Mouse (Mus musculus) adrenal gland, adult 18-20 months (tissue): ENCODE data around the gene Bmp2. TPM values are rescaled to one million over a fixed set of nuclear protein-coding genes. Genes with fewer than 3 reads are reported as not detected.

ENCODE experiments used
- DNase-seq, 2 experiments: peaks; one replicate each; pipeline ENCODE4 v3.0.0; 2021 to 2022; ENCODE audit warnings: low spot score in 2 of 2
- long read RNA-seq, 2 experiments: library from polyadenylated mRNA; stranded (forward); transcript quantifications; one replicate each; pipeline ENCODE4 v2.0.0; 2021
- total RNA-seq, 2 experiments: library from RNA; stranded (reverse); gene quantifications; 1 replicate in 1 of 2; 2 replicates in 1 of 2; pipeline ENCODE4 v1.2.3; 2021

Gene Bmp2
- 10 to 100 TPM in 1 of 2 experiments, 1 to 10 TPM in 1; 6.4 to 14.9 TPM for total RNA-seq
- long read RNA-seq, experiment 1, transcript Bmp2-201 (3 exons, 3,555 nt) = major isoform, 12 of 15 reads
- long read RNA-seq, experiment 1, partial matches to known transcripts = 3 of 15 reads
- long read RNA-seq, experiment 1, other reads (novel, unspliced or antisense) = 0 of 15 reads
- long read RNA-seq, experiment 2, transcript Bmp2-201 (3 exons, 3,555 nt) = major isoform, 9 of 23 reads
- long read RNA-seq, experiment 2, partial matches to known transcripts = 10 of 23 reads
- long read RNA-seq, experiment 2, other reads (novel, unspliced or antisense) = 4 of 23 reads

DNA sequence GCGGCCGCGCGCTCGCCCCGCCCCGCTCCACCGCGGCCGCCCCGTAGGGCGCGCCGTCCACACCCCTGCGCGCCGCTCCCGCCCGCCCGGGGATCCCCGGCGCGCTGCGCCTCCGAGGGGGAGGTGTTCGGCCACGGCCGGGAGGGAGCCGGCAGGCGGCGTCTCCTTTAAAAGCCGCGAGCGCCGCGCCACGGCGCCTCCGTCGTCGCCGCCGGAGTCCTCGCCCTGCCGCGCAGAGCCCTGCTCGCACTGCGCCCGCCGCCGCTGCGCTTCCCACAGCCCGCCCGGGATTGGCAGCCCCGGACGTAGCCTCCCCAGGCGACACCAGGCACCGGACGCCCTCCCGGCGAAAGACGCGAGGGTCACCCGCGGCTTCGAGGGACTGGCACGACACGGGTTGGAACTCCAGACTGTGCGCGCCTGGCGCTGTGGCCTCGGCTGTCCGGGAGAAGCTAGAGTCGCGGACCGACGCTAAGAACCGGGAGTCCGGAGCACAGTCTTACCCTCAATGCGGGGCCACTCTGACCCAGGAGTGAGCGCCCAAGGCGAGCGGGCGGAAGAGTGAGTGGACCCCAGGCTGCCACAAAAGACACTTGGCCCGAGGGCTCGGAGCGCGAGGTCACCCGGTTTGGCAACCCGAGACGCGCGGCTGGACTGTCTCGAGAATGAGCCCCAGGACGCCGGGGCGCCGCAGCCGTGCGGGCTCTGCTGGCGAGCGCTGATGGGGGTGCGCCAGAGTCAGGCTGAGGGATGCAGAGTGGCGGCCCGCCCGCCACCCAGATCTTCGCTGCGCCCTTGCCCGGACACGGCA is at the start of gene Bmp2:
Gene Bmp2, plus strand, starts transcription at position 129 of the 811 bp plus-strand sequence.
- DNase-seq = peak; percentile 82 to 85

DNA sequence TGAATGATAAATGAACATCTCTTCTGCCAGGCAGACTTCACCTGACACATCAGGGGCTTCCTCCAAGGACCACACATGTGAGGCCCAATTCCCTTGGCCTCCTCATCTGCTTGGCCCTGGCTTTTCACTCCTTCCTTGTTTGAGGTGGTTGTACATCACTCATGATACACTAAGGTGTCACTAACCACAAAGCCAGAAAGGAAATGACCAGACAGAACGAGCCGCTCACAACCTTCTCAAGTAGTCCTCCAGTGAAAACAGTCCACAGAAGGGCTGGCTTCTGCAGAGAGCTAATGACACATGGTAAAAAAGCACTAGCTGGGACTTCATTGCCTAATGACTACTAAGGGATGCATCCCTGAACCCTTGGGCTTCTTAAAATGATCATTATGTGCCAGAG is 46.3 kb upstream of the Bmp2 start:
- DNase-seq = no peak

DNA sequence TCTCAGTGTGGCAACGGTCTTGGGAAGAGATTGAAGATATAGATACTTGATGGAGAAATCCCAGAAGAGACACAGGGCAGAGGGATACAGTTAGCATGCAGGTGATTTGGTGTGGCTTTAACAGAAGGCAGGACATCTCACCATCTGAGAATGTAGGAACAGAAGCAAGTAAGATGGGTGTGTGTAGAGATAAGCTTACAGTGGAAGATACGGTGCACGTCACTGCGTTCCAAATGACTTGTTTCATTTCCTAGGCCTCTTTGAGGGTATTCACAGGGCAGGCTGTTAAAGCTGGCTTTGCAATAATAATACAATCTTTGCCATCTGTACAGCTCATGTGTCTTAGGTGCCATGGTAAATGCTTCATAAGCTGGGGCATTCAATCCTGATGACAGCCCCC is 44.9 kb upstream of the Bmp2 start:
- DNase-seq = no peak

DNA sequence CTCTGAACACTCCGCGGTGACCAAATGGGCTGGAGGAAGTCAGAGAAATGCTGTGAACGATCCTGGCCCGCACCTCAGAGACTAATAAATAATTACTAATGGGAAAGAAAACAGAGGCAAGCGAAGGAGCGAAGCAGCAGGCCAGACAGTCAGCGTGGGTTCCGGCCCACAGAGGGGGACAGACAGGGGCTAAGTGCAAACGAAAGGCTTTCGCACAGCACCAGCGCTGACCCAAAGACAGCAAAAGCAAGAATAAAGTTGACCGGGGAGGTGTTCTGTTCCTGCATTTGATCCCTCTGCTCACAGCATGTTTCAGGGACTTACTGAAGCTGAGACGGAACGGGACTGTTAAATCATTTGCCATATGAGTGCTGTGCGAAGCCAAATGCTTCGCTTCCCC is 42.8 kb upstream of the Bmp2 start:
- DNase-seq = no peak

DNA sequence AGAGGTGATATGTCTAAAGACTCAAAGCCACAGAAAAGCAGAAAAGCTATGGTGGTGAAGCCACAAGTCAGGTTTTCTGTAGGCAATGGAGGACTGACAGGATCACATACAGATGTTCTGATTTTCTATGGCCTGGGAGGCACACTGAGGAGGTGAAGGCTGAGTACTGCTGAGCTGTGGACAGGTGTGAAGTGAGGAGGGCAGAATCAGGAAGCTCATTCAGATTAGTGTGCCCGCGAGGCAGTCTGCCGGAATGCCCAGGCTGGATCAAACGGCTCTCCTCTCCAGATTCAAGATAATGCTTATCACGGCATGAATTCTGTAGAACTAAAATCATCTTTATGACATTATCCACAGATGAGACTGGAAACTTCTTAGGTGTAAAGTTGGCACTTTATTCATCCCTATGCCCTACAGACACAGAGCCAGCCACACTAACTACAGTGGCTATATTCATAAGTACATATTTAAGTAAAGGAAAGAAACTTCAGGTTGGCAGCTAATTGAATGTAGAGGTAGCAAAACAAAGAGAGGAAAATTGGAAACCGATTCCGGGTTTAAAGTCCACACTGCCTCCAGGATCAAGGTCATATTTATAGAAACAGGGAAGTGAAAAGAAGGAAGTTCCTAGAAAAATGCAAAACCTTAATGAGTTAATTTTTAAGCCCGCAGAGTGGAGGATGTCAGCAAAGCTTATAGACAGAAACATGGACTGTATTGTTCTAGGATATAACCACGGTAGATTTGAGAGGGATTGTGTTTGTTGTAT is 40.8 kb upstream of the Bmp2 start:
- no peak for DNase-seq

DNA sequence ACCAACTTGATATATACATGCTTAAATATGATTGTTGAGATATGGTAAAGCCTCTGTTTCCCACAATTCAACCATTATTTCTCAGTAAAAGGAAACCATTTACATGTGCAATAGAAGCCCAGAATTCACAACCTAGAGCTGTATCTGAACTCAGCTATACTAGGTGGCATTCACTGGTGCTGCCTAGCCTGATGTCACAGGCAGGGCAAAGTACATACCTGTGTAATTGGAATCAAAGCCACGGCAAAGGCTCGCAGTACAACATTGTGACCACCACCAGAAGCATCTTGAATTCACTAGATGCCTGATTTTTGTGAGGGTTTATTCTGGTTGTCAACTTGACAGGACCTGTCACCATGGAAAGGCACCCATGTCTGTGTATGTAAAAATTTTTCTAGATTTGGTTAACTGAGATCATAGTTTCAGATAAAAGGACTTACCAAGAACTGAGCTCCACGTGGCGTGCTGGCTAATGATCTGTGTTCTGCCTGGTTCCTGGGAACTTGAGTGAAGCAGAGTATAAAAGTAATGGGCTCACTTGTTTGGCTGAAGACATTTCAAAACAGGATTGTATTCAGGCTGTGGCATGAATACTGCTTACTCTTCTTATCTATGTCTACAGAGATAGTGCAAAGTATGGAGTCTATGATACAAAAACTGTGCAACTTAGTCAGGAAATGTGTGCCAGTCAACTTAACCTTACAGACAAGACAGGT is 35.5 kb upstream of the Bmp2 start:
- no peak for DNase-seq

DNA sequence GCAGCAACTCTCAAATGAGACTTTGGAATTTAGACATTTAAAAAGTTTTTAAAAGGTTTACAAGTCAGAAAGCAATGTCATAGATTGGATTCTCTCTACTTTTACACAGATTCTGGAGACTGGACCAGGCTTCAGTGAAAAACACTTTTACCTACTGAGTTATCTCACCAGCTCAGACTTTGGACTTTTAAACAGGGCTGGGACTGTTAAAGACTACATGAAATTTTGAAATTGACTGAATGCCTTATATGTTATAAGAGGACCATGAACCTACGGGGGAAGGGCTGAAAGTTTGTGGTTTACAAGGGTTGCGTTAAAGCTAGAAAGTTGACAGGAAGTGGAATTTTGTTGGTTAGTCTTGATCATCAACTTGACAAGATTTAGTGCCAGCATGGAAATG is 34.1 kb upstream of the Bmp2 start:
- no peak for DNase-seq

DNA sequence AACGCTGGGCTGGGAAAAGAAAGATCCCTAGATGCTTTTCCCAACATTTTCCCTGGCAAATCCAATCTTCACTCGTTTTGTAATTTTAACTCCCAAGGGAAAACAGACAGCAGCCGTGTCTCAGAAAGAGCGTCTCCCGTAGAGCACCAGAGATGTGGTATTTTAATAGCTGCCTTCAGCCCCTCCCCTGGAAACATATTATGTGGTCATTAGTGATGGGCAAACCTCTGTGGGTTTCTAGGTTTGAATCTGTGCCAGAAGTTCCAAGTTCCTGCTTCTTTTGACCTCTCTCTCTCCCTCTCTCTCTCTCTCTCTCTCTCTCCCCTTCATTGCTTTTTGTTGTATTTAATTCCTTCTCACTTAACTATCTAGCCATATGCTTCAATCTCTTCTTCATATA is 30.8 kb upstream of the Bmp2 start:
- no peak for DNase-seq

DNA sequence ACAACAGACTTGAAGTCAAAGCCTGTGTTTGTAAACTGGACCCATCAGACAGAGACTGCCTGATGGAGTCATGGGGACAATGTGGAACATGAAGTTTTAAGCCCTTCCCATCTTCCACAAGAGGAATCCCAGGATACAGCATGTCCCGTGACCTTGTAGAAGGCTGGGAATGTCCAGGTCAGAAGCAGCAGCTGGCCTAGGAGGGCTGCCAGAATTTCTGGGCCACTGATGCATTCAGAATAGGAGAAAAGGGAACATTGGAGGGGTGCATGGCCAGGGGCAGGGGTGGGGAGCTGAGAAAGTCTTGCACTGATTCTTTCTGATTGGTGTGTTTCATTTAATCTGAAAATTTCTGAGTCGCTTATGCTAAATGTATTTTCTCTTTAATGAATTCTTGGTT is 29.8 kb upstream of the Bmp2 start:
- DNase-seq = no peak

DNA sequence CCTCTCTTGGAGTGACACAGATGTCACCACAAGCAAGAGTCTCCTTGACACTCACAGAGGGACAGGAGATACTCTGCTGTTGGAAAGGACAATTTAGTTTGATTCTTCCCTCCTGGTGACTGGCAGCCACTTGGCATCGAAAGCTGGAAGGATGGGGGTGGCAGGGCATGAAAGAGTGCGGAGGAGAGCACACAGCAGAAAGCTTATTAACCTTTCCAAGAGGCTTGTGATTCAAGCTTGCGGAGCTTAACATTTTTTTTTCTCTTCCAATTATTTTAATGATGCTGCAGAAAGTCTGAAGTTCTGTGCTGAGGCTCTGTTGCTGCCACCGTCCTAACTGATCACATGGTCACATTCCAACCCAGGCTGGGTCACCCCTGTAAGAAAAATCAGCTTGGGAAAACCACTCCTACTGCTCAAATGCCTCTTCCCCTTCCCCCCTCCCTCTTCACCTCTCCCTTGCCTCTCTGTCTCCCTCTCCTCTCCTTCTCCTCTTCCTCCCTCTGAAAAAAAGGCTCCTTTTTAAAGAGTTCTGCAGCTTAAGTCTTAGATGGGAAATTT is 26.3 kb upstream of the Bmp2 start:
- no peak for DNase-seq

DNA sequence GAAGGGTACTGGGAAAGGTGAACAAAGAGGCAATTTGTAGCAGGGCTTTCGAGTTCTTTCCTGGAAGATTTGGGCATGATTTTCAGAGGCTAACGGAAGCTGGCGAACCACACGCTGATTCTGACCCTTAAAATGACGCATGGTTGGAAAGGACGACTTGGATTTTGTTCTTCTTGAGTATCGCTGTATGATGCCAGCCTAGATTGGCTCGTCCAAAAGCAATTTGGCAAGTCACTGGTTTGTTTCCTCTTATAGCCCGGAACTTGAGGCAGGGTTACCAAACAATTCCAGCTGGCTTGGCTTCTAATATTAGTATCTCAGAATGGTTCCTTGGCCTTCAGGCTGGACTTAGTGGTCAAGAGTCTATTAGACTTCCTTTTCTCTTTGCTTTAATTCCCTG is 22.6 kb upstream of the Bmp2 start:
- DNase-seq = no peak

DNA sequence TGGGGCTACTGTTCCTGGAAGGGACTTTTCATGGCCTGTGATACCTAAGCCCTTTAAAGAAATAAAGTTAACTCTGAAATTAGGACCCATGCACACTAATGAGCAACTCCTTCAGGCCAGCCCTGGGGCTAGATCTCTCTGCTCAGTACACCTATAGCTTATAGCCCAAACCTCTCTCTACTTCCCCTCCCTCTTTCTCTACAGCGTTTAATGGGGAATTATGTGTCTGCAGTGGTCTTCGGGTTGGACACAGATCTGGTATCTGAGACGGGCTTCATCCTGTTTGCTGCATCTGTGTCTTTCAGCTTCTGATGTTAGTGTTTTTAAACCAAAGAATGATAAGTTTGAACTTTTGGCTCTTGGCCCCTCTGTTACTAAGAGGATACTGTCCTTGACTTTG is 18.9 kb upstream of the Bmp2 start:
- DNase-seq = no peak

DNA sequence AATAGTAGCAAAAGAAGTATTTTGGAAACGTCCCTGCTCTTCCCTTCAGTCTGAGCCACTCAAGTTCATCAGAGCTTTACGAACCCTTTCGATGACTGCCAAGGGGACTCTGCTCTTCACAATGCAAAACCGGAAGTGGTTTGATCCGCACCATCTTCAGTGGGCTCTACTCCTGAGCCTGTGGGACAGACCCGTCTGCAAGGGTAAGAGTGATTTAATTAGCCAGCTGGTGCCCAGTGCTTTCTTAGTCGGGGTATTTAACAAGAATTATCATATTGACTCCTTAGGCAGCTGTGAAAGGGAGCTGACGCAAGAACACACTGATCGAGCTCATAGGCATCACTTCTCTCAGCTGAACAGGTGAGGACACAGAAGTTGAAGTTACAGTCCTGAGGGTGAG is 16.5 kb upstream of the Bmp2 start:
- DNase-seq = no peak

DNA sequence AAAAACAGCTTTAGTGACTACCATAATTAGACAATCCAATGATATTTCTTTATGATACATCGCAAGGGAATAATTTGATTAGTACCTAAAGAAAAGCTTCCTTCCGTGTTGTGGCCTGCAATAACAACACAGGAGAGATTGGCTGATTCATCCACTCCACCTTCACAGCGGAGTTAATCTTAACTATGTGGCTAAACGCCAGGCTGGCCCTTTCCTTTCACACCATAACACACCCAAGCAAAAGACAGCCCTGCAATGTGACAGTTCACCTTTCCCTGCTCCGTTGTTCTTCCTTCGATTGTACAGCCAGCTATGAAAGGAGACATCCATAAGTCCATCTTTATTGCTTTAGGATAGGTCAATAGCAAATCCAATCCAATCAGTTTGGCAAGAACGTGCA is 15.1 kb upstream of the Bmp2 start:
- DNase-seq = no peak

DNA sequence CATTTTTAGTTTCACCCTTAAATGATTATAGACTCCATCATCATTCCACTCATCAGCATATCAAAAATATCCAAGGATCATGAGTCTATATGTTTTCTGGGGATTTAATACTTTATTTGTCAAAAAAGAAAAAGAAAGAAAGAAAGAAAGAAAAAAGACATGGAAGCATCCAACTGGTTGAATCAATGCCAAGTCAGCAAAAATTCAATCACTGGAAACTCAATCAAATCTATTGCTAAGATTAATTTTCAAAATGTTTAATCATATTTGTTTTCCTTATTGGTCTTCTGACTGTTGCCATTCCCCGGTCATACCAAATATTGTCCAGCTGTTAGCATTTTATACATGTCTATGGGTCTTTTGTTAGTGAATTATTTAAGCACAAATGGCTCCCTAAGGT is 11.3 kb upstream of the Bmp2 start:
- no peak for DNase-seq

DNA sequence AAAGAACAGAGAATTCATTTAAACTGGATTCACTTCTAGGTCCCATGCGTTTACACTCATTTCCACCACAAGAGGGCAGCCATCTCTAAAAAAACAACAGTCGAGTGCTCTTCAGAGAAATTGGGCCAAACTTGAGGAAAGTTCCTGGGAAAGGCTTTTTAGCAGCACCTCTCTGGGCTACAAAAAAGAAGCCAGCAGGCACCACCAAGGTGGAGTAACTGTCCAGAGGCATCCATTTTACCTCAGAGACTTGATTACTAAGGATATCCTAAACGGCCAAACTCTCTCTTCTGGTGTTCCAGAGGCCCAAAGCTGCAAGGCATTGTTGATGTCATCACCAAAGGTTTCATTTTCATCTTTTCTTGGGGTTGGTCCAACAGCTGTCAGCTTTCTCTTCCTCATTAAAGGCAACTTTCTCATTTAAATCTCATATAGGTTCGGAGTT is 1.7 kb upstream of the Bmp2 start:
- peak; percentile 47 to 51 for DNase-seq

DNA sequence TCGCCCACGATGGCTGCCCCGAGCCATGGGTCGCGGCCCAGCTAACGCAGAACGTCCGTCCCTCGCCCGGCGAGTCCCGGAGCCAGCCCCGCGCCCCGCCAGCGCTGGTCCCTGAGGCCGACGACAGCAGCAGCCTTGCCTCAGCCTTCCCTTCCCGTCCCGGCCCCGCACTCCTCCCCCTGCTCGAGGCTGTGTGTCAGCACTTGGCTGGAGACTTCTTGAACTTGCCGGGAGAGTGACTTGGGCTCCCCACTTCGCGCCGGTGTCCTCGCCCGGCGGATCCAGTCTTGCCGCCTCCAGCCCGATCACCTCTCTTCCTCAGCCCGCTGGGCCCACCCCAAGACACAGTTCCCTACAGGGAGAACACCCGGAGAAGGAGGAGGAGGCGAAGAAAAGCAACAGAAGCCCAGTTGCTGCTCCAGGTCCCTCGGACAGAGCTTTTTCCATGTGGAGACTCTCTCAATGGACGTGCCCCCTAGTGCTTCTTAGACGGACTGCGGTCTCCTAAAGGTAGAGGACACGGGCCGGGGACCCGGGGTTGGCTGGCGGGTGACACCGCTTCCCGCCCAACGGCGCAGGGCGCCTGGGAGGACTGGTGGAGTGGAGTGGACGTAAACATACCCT is 995 bp downstream of the Bmp2 start:
- DNase-seq = peak; percentile 58 to 64

DNA sequence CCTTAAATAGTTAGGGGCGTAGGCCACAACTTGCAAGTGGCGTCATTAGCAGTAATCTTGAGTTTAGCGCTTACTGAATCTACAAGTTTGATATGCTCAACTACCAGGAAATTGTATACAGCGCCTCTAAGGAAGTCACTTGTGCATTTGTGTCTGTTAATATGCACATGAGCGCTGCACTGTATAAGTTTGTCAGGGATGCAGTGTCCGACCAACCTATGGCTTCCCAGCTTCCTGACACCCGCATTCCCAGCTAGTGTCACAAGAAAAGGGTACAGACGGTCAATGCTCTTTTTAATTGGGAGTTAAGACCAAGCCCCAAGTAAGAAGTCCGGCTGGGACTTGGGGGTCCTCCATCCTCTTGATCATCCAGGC is 1.9 kb downstream of the Bmp2 start:
- no peak for DNase-seq

DNA sequence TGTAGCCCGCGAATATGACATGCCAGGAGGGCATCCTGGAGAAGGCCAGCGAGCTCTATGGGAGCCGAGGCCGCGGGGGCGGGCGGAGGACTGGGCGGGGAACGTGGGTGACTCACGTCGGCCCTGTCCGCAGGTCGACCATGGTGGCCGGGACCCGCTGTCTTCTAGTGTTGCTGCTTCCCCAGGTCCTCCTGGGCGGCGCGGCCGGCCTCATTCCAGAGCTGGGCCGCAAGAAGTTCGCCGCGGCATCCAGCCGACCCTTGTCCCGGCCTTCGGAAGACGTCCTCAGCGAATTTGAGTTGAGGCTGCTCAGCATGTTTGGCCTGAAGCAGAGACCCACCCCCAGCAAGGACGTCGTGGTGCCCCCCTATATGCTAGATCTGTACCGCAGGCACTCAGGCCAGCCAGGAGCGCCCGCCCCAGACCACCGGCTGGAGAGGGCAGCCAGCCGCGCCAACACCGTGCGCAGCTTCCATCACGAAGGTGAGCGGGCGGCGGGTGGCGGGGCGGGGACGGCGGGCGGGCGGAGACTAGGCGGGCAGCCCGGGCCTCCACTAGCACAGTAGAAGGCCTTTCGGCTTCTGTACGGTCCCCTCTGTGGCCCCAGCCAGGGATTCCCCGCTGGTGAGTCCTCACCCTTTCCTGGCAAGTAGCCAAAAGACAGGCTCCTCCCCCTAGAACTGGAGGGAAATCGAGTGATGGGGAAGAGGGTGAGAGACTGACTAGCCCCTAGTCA is 2.5 kb downstream of the Bmp2 start:
- peak; percentile 58 to 77 for DNase-seq
